In genomic region chr11:120232230-120233097, GRCm38 (mm10) we compare ENCODE assay signal across 7 mouse cellular contexts. TPM values are rescaled to one million over a fixed set of nuclear protein-coding genes. Genes with fewer than 3 reads are reported as not detected.
DNase-seq lines count a peak whose midpoint lies in the region; ATAC-seq lines count a peak whose summit lies in the region.

Gene Bahcc1, plus strand, starts transcription at chr11:120232947.

- H3K9ac ChIP-seq in intestine, embryonic 15.5 days = peak within 1 kb of the TSS; percentile 97

- 2% methylated on average over 36 of the region's 36 CpGs for WGBS in intestine, embryonic 15.5 days
- 1% methylated on average over 36 of the region's 36 CpGs for WGBS in midbrain, embryonic 10.5 days

- H3K4me2 ChIP-seq in intestine, embryonic 15.5 days (replicated peaks) = peak within 1 kb of the TSS; percentile 97

- H3K27ac ChIP-seq in intestine, embryonic 15.5 days = peak within 1 kb of the TSS; percentile 75
- peak within 1 kb of the TSS; percentile 100 for H3K27ac ChIP-seq in midbrain, embryonic 10.5 days (replicated peaks)

- H3K4me1 ChIP-seq in intestine, embryonic 15.5 days (replicated peaks) = peaks cover 26% of the 10 kb centered on the region
- peaks cover 49% of the 10 kb centered on the region for H3K4me1 ChIP-seq in midbrain, embryonic 10.5 days

- intact Hi-C loops in gastrocnemius, postnatal 36 days (cut with DNase I) = no loop called here
- intact Hi-C loops in left cerebral cortex, postnatal 25 days (cut with DNase I) = loop anchor here (2.0 kb wide), 1 partner anchor 116 kb away; the partner anchor contains the start of gene Actg1

- H3K4me3 ChIP-seq in intestine, embryonic 15.5 days (replicated peaks) = peak within 1 kb of the TSS; percentile 59
- peak within 1 kb of the TSS; percentile 98 for H3K4me3 ChIP-seq in midbrain, embryonic 10.5 days

- H3K9me3 ChIP-seq in intestine, embryonic 15.5 days = no peaks in the 10 kb centered on the region
- H3K9me3 ChIP-seq in midbrain, embryonic 10.5 days (replicated peaks) = no peaks in the 10 kb centered on the region

- H3K36me3 ChIP-seq in intestine, embryonic 15.5 days = no peaks in the 10 kb centered on the region
- H3K36me3 ChIP-seq in midbrain, embryonic 10.5 days = peaks cover 10% of the 10 kb centered on the region

- no peaks in the 10 kb centered on the region for H3K27me3 ChIP-seq in intestine, embryonic 15.5 days (replicated peaks)
- H3K27me3 ChIP-seq in midbrain, embryonic 10.5 days (ENCODE audit: low read depth, poor library complexity, severe bottlenecking) = no peaks in the 10 kb centered on the region

- DNase-seq in adrenal gland, adult 2 months = peak; percentile 100
- DNase-seq in embryo, embryonic 11.5 days (ENCODE audit: low read depth, low spot score) = peak; percentile 100
- DNase-seq in gastrocnemius, postnatal 36 days = peak; percentile 100
- DNase-seq in left cerebral cortex, postnatal 25 days (ENCODE audit: low spot score in 2 of 2) = peak; percentile 100
- peak; percentile 100 for DNase-seq in midbrain, embryonic 10.5 days (ENCODE audit: low spot score)
- DNase-seq in right cerebral cortex, postnatal 4 days = peak; percentile 100

- ATAC-seq in intestine, embryonic 15.5 days = peak; percentile 90

RNA-seq across cellular contexts. Expression of gene Bahcc1, which starts in this region (rescaled TPM):
- 10 to 100 TPM in 1 of 2 experiments, 1 to 10 TPM in 1; 9.2 to 21.9 TPM for total RNA-seq in adrenal gland, adult 2 months (2021)
- polyA plus RNA-seq in adrenal gland, adult 2 months (2012; rRNA removed) = 17.9 and 19.5 TPM in 2 replicates
- total RNA-seq in gastrocnemius, postnatal 36 days (2021) = 1 to 10 TPM; 2.3 to 4.1 TPM
- polyA plus RNA-seq in intestine, embryonic 15.5 days (2015; fragmentation: Nextera tagmentation; extraction: Ambion mirVana) = 5.8 and 7.1 TPM in 2 replicates
- 10 to 100 TPM; 16.3 to 21.9 TPM for total RNA-seq in left cerebral cortex, postnatal 25 days (2021)
- polyA plus RNA-seq in midbrain, embryonic 10.5 days (2016; fragmentation: Nextera tagmentation; extraction: Ambion mirVana) = 14.3 and 16.6 TPM in 2 replicates

Comparison
In these comparisons a context has a peak if more than half of its experiments do, and no peak if none do; other contexts are left out.
1. Peak in every context shown above with its lines: DNase-seq, ATAC-seq, H3K4me3 ChIP-seq and H3K27ac ChIP-seq.